Mouse (Mus musculus) CD4-positive, CD25-positive, alpha-beta regulatory T cell, adult 2 months (primary cell): ENCODE data around the gene Gm4922.

Experiments used
- DNase-seq: peaks from one replicate; pipeline ENCODE4 v3.0.0-alpha.2; 2012; ENCODE audit warnings: low read depth, low spot score

The Gm4922 gene

DNA sequence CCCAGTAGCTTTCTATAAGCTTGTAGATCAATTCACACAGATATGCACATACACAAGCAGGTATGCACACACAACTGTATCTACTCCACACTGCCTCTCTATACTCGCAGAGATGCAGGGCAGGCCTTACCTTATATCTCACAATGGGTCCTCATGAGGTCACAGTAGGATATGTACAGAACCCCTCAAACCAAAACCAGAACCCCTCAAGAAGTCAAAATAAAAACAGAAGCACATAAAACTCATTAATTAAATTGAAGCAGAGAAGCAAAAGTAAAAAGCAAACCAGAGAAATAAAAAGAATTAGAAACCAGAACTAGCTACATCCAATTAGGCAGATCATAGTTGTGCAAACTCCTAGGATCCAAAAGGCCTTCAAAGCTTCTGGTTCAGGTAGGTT, at the start of gene Gm4922:
Gene Gm4922 (minus strand): TSS at position 101 of the 400 bp plus-strand sequence.
- DNase-seq = no peak

DNA sequence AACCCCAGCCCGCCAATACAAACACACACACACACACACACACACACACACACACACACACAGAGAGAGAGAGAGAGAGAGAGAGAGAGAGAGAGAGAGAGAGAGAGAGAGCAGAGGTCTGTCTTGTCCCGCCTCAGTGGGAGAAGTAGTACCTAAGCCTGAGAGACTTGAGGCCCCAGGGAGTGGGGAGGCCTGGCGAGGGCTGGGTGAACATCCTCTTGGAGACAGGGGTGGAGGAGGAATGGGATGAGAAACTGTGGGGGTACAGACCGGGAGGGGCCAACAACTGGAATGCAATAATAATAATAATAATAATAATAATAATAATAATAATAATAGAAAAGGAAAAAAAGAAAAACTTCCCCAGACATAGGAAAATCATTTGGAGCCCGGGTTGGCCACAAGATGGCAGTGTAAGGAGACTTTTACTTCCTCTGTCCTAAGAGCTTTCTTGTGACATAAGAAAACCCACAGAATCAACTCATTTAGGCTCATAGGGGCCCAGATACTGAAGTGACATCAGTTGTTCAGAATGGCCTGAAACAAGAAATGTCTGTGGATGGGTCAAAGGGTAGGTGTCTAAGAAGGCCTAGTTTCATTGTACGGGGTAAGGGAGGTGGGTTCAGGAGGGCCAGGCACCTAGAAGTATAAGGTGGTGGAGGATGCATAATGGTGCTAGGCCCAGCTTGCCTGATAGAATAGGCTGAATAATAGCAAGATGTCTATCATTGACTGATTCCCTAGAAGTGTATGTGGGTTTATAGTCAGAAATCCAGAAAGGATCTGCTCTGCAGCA, 49.3 kb upstream of the Gm4922 start:
- DNase-seq = peak; percentile 68

DNA sequence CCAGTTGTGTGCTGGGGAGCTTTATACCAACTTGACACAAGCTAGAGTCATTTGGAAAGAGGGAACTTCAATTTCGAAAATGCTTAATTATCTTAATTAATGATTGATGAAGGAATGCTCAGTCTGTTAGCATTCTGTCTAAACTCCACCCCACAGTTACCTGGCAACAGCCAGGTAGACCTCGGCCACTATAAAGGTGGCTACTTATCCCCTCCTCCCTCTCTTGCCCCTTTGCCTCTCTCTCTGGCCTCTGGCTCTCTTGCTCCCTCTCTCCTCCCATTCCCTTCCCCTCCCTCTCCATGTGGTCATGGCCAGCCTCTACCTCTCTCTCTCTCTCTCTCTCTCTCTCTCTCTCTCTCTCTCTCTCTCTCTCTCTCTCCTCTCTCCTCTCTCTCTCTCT, 47.8 kb upstream of the Gm4922 start:
- DNase-seq = no peak

DNA sequence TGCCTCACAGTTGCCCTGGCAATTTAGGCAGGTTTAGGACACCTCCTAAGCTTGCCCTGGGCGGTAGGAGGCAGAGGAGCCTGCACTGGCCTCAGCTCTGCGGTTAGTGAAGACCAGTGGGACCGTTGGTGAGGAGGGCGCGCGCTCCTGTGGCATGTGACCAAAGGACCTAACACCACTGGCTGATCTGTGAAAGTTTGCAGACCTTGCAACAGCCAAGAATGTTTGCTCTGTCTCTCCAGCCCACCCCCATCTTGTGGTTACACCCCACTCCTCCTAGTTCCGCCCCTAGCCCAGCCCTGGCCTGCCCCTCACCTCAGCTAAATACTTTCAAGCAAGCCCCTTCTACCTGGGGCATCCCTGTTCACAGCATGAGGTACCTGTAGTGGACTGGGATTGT, 45.2 kb upstream of the Gm4922 start:
- DNase-seq = no peak

DNA sequence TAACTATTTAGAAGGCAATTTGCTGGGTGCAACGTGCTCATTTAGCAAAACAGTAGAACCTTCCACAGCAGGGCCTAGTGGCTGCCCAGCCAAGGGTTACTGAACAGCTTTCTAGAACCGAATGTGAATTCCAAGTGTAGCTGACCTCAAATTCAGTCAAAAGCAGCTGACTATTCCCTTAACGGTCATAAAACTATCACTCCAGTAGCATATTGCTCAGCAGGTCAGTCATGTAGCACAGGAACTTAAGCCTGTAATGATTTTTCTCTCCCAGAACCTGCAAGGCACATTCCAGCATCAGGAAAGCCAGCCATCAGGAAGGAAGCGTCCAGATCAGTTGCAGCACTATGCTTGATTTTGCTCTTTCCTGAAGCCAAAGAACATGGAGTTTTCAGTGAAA, 43.8 kb upstream of the Gm4922 start:
- no peak for DNase-seq

DNA sequence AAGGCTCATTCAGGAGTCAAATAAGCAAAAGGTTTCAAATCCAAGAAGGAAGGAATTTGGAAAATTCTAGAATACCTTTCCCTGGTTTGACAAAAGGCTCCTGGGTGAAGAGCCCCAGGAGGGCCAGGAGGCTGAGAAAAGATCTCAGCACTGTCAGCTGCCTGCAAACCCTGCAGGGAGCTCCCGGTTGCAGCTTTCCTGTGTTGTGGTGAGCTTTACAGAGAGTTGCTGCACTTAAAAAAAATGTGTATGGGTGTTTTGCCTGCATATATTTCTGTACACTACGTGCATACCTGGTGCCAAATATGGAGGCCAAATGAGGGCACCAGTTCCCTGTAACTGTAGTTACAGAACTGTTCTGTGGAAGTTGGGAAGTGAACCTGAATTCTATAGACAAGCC, 41.3 kb upstream of the Gm4922 start:
- no peak for DNase-seq

DNA sequence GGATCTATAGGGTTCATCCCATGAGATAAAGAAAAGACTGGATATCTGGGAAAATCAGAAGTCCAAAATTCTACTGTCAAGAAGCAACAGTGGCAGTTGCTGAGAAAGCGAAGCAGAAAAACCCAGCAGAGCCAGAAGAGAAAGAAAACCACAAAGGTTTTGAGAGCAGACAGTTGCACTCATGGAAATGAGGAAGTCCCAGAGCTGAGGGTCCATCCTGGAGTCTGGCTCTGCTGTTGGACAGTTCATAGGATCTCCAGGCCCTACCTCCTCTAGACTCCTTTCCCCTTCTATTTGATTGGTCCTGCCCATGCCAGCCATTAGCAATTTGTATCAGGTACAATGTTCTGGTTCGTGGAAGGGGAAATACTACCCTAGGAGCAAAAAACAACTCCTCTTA, 39.5 kb upstream of the Gm4922 start:
- DNase-seq = no peak

DNA sequence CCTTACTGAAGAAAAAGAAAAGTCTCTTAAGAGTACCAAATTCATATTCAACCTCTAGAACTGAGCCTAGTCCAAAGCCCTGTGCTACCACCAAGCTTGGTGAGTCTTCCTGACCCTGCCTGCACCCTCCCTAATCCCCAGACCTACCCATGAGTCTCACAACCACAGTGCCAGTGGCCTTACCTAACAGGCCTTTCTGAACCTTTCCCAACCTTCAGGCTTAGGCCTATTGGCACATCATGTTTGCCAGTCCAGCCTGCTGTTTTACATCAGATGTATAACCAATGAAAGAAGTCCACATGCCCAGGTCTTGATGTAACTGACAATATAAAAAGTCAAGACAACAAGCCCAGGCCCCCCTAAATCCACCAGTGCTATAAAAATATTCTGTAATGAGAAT, 38.5 kb upstream of the Gm4922 start:
- no peak for DNase-seq

DNA sequence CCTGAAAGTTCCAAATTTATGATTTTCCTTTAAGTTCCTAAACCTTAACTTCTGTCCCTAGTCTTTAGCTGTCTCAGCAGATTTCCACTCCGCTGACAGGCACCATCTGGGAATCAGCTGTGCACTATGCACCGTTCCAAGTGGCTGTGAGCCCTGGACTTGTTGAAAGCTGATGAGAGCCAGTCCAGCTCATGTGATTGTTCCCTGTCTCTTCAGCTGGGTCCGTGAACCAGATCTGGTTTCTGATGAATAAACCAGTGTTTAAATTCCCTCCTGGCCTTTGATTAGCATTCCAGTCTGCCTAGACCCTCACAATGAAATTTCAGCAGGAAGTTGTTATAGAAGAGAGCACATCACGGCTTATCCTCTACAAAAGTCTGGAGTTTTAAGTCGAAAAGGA, 30.0 kb upstream of the Gm4922 start:
- DNase-seq = no peak

DNA sequence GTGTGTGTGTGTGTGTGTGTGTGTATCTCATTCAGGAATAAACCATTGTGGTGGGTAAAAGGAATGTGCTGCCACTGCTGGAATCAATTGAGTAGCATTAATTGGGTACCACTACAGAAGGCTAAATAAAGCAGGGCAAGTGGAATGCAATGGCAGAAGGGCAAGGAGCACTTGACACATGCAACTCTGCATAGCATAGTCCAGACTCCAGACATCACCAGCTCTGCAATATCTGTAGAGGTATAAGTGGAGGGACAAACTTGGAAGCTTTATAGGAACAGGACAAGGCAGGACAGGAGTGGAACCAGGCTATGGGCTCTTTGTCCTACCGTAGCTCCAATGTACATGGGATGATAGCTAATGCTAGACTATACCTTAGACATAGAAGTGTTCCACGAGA, 25.2 kb upstream of the Gm4922 start:
- DNase-seq = no peak

DNA sequence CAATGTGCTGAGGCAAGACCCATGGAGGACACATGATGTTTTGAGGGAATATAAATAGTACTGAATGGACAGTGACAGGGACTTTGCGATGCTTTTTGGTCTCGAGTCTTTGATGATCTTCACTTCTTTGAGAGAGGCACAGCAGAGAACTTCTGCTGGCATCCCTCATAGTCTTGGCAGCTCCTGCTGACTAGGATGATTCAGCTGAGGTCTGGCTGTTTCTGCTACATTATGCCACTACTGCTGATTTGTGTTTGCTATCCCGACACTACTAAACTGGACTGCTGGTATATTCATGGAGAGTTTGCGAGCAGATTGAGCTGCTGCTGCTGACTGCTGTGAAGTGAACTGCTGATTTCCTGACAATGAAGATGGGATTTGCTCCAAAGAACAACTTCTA, 3.5 kb upstream of the Gm4922 start:
- no peak for DNase-seq

DNA sequence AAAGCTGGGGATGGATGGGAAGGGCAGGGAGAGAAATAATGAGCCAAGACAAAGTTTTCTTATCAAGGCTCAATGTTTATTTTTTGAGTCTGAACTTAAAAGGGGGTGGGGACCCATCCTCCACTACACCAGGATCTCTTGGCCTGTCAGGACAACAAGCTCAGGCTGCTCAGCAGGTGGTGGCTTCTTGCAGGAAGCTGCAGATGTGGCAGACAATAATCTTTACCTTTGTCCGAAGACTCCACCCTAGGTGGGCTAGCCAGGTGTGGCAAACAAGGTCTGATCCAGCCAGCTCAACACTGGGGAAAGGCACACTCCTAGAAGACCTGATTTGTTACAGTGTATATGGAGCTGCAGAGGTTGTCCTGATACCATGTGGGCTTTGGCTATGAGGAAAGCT, 2.0 kb upstream of the Gm4922 start:
- DNase-seq = no peak

DNA sequence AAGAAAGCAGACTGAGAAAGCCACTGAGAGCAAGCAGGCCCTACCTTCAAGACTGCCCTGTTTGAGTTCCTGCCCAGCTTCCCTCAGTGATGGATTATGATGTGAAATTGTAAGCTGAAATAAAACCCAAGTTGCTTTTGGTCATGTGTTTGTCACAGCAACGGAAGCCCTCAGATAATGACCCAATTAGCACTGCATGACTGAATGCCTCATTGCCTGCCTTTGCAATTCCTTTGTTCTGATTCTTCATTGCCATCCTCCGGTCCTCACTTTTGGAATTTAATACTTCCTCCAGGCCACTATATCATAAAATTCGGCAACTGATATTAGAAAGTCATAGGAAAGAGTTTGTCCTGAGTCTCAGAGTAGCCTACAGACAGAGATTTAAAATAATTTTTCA, 9.0 kb downstream of the Gm4922 start:
- DNase-seq = no peak

DNA sequence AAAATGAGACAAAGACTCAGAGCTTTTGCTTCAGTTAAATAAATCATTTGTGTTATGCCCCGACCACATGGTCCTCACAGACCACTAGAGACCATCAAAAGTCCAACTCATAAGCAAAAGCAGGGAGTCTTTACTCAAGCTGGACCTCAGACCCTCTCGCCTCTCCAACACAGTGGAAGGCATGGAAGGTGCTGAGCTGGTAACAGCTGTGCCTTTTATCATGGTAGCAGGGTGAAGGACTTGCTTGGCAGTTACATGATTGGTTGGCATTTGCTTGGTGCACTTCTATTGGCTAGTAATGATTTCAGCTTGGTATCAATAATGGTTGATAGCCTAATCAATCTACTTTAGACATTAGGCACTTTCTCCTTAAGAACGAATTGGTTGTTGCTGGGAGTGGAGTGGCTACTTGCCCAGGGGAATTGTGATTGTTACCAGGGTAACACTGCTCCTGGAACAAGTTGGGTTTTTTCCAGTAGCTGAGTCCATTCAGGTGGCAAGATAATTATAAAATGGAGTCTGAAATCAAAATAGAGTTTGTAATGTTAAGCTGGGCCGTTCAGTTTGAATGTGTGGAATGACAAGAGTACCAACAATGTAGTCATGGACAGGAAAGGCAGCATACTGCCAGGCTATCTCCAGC, 13.9 kb downstream of the Gm4922 start:
- no peak for DNase-seq

DNA sequence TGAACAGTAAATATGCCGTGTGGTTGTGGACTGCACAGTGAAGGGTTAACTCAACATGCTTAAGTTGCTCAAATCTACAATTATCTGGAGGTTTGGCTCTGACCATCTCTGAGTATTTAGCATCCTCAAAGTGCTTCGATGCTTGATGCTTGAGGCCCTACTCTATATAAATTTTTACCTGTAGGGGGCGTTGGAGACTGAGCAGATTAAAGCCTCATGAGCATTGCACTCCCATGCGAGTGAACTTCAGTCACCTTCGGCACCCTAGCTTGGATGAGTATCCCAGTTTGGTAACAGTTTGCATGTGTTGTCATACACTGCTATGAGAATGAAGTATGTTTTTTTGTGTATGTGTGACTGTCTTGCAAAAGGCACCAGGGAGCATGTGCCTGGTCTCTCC, 16.7 kb downstream of the Gm4922 start:
- peak; percentile 5 for DNase-seq

DNA sequence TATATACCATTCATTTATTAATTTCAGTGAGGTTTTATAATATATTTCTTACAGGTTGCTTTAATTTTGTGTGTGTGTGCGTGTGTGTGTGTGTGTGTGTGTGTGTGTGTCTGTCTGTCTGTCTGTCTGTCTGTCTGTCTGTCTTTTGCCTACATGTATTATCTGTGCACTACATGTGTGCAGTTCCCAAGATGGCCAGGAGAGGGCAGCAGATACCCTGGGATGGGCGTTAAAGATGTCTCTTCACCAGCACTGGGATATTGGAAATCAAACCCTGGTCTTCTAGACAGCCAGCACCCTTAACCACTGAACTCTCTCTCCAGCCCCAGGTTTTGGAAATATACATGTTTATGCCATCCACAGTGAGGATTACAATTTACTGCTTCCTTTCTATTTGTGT, 26.4 kb downstream of the Gm4922 start:
- peak; percentile 58 for DNase-seq

DNA sequence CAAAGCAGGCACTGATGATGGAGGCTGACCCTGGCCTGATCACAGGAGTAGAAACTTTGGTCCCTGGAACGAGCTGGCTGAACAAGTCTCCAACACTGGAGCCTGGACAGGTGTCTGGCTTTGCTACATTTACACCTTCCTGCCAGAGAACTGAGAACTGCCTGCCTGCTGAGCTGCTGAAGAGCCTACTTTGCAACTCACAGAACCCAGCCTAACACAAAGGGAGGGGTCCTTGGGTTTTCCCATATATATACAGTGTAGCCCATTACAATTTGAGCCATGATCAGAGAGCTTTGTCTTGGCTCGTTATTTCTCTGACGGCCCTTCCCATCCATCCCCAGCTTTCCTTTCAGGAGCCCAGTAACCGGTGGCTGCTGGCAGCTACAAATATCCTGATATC, 36.5 kb downstream of the Gm4922 start:
- no peak for DNase-seq

DNA sequence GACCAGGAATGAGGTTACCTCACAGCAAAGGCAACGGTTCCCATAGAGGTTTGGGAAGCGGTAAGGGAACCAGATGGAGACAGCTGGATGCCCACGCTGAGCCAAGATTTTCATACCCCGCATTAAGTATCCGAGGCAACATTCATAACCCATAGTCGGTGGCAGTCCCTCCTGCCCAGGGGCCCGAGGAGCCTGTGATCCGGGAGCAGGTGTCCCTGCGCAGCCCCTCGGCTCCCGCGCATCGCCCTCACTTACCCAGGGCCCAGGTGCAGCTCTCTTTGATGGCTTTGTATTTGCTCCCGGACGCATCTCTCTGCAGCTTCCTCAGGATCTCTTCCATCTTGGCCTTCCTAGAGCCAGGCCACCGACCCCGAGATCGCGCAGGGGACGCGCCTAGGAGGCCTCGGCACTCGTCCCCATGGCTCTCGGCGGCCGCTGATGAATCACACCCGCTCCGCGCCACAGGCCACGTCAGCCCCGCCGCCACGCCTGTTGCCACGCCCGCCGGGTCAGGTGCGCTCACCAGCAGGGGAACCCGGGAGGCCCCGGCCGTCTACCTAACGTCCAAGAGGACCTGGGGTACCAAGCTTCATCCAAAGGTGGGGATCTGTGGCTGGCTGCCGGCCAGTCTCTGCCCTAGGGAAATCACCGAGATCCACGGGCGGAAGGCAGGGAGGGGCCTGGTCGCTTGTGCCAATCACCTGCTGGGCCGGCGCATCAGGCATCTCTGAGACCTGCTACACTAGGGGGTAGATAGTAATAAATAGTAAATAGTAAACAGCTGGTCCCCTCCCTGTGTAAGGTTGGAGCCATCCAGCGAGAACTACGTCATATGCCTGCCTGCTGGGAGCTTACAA, 43.1 kb downstream of the Gm4922 start, which contains the start of gene Arfgef3:
Gene Arfgef3 (minus strand): TSS at position 664 of the 857 bp plus-strand sequence.
- peak; percentile 65 for DNase-seq

DNA sequence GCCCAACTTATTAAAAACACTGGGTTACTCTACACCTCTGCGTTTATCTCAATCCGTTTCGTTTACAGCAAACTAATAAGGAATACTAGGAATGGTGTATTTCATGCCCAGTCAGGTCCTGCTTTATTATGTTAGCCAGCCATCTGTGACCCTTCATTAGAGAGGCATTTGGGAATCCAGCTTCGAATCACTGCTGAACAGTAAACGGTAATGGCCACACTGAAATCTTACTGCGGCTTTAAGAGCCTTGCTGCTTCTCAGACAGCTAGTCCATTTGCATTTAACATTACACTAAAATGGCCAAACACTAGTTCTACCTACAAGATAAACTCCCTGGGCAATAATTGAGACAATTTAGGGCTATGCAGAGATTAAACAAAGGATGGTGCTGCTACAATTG, 44.5 kb downstream of the Gm4922 start:
- no peak for DNase-seq

DNA sequence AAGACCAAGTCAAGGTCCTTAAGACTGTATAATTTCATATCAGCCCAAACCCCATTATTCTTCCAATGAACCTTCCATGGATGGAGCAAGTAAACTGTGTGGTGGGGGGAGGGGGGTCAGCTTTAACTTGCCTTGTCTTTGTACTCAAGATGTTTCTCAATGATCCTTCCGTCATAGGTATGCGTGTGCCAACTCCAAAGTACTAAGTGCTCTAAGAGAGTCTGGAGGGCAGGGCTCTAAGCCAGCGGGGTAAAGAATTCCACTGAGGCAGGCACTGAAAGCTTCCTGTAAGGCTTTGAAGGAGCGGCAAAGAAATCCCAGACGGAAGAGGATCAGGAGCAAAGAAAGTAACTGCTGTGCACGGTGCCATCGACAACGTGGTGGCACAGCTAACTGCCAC, 45.6 kb downstream of the Gm4922 start:
- DNase-seq = no peak
